Mouse (Mus musculus): Measurements from ENCODE around the gene Vamp8.

The Vamp8 gene

DNA sequence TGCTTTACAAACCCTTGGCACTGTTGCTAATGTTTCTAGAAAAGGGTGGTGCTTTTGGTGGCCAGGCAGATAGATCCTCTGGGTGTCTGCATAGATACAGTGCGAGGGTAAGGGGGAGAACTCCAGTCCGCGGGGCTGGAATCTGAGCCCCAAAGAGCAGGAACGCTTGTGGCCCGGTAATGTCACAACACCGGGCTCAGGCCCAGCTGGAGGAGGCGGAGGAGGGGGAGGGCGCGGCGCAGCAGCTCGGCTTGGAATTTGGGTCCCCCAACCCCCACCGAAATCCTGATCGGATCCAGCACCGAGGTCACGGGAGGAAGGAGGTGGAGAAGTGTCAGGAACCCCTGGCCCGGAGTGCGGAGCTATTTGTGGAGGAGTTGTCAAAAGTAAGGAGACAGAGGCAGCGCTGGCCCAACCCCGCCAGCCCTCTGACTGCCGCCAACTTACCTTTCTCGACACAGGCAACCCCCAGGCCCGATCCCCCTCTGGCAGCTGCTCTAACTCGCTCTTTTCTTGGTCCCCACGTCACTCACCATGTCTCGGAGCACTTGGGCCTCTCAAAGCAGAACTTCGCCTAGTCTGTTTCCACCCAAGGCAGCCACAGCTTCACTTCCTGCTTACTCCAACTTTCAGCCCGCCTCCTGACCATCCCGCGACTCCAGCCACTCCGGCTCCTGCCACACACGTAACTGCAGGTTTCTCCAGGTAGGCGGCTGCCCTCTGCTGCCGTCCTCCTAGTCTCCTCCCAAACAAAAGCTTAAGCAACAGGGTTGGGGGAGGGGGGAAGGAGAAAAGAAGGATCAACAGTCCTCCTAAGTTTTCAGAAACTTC, at the start of gene Vamp8:
Gene Vamp8 (minus strand): TSS at position 763 of the 831 bp plus-strand sequence.
- DNase-seq (ENCODE audit: low spot score) = peak; percentile 93

- DNase-seq (ENCODE audit: low spot score) = peak; percentile 93
Observed at GRCm38 (mm10) chr6:72439355-72440185, 49.1 kb upstream of the Vamp8 start, which contains the start of gene Mat2a. Mat2a (minus strand) TSS chr6:72439558.

DNA sequence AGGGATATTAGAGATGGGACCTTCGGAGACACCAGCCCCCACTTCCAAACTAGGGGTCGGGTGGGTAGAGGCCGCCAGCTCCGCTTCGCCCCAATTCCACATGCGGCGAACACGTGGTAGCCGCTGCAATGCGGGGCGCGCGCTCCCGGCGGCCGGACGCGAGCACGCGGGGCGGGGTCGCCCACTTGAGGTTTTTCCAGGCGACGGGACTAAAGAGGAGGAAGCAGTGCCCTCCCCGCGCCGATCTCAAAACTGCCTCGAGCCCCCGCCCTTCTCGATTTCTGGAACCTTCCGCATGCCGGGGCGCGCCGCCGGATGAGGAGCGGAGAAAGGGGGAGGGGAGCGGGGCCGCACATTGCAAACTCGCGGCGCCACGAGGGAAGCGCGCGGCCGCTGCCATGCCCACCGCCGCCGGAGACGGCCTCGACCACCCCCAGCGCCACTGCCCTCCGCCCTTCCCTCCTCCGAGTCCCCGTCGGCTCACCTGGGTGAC, 48.4 kb upstream of the Vamp8 start:
- peak; percentile 86 for DNase-seq (ENCODE audit: low spot score)

- DNase-seq (ENCODE audit: low spot score) = peak; percentile 47
Observed at GRCm38 (mm10) chr6:72438226-72438625, 47.7 kb upstream of the Vamp8 start.

GRCm38 (mm10) chr6:72432153-72432552, 41.6 kb upstream of the Vamp8 start:
- DNase-seq (ENCODE audit: low spot score) = peak; percentile 73

GRCm38 (mm10) chr6:72430989-72431921, 40.8 kb upstream of the Vamp8 start:
- DNase-seq (ENCODE audit: low spot score) = peak; percentile 77

DNA sequence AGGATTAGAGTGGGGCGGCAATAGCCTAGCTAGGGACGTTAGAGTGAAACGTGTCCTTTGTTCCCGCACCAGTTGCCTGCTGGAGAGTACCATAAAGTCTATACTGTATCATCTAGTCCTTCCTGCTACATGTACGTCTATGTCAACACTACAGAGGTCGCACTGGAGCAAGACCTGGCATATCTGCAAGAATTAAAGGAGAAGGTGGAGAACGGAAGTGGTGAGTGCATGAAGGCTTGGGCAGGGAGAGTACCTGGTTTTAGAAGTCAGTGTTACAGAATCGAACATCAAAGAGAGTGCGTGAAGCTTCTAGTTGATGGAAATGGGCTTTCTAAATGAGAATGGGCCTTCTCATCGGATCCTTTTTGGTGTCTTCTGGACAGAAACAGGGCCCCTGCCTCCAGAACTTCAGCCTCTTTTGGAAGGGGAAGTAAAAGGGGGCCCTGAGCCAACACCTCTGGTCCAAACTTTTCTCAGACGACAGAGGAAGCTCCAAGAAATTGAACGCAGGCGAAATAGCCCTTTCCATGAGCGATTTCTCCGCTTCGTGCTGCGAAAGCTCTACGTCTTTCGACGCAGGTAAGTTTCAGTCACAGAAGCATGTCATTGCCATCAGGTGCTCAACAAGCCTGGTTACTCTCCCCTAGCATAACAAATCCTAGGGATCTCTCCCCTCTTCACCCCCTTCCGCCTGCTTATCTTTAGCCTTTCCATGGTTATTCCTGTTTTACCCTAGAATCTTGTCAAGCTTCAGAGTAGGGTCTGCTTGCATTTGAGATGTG, 38.7 kb upstream of the Vamp8 start:
- DNase-seq (ENCODE audit: low spot score) = no peak

- DNase-seq (ENCODE audit: low spot score) = peak; percentile 89
Observed at GRCm38 (mm10) chr6:72428036-72428435, 37.5 kb upstream of the Vamp8 start.

- DNase-seq (ENCODE audit: low spot score) = no peak
Observed at GRCm38 (mm10) chr6:72425646-72426045, 35.1 kb upstream of the Vamp8 start.

DNA sequence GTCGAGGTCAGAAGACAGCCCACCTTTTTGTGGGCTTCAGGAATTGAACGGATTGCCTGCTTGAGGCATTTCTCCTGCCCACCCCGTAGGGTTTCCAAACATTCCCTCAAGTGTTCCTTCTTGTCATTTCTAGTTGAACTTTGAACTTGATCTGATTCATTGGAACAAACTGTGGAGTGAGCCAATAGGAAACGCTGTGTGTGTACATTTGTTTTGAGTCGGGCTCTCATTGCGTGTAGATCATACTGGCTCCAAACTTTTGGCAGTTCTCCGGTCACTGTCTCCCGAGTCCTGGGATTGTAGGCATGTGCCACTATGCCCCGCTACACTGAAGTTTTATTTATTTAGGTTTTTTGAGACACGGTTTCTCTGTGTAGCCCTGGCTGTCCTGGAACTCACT, 30.4 kb upstream of the Vamp8 start:
- DNase-seq (ENCODE audit: low spot score) = no peak

DNA sequence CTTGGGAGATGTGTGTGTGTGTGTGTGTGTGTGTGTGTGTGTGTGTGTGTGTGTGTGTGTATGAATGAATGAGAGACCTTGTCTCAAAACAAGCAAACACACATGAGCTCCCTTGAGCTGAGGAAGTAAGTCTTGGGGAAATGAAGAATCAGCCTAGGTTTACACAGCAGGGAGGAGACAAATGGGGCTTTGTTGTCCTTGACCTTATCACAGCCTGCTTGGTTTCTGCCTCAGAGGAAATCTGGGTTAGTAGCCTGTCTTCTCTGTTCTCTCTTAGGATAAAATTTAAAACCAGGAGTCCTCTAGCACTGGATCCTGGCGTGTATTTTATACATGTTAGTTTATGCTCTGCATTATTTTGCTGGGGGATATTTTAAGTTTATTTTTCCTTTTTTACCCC, 29.3 kb upstream of the Vamp8 start:
- DNase-seq (ENCODE audit: low spot score) = no peak

- no peak for DNase-seq (ENCODE audit: low spot score)
Observed at GRCm38 (mm10) chr6:72418279-72418678, 27.8 kb upstream of the Vamp8 start.

GRCm38 (mm10) chr6:72415964-72416772, 25.7 kb upstream of the Vamp8 start:
- DNase-seq (ENCODE audit: low spot score) = no peak

DNA sequence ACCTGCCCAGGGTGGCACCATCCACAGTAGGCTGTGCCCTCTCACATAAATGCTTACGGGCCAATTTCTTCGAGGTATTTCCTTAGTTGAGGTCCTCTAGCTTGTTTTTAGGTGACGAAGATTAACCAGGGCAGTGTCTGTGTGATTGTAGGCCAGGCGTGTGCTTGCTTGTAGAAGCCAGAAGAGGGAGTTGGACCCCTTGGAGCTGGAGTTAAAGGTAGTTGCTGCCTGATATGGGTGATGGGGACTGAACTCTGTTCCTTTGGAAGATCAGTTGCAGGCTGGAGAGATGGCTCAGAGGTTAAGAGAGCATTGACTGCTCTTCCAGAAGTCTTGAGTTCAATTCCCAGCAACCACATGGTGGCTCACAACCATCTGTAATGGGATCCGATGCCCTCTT, 24.7 kb upstream of the Vamp8 start:
- DNase-seq (ENCODE audit: low spot score) = no peak

- DNase-seq (ENCODE audit: low spot score) = peak; percentile 95
Observed at GRCm38 (mm10) chr6:72414076-72414756, 23.7 kb upstream of the Vamp8 start, which contains the start of gene Ggcx. Ggcx (plus strand) TSS chr6:72414308.

GRCm38 (mm10) chr6:72410518-72410917, 20.0 kb upstream of the Vamp8 start:
- no peak for DNase-seq (ENCODE audit: low spot score)

DNA sequence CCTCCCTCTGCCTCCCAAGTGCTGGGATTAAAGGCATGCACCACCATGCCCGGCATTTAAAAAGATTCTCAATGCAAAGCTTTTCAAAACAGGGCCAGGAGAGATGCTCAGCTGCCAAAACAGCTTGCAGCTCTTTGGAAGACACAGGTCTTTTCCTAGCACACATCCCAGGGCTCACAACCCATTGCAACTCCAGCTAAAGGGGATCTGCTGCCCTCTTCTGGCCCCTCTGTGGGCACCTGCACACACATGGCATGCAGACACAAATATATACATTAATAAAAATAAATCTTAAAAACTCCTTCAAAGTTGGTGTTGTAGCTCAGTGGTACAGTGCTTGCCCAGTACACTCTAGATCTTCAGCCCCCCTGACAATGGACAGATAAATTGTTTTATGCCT, 19.5 kb upstream of the Vamp8 start:
- no peak for DNase-seq (ENCODE audit: low spot score)

GRCm38 (mm10) chr6:72409567-72409966, 19.1 kb upstream of the Vamp8 start:
- DNase-seq (ENCODE audit: low spot score) = peak; percentile 86

- DNase-seq (ENCODE audit: low spot score) = peak; percentile 93
Observed at GRCm38 (mm10) chr6:72407119-72407518, 16.6 kb upstream of the Vamp8 start.
